Mouse (Mus musculus): ENCODE measurements around the gene Arhgef28.

DNA sequence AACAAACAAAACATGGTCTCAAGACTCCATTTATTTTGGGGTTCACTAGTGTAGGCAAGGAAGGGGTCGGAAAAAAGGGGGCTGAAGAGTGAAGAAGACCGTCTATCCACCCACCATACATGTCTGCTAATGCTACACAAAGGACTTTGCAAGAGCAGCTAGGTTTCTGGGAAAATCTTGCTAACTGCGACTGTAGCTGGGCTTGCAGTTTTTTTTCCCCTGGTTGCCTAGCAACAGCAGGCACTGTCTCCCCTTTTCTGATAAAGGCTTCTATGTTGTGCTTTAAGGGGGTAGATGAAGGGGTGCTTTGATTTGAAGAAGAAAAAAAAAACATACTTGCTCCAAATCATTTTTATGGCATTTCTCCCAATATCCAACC is 305.9 kb downstream of the Arhgef28 start:
- TF ChIP-seq CTCF (IDR thresholded peaks at IDR 0.05; ENCODE audit: borderline replicate concordance, insufficient read depth, low read depth, low read length) (no peak), POLR2A (IDR thresholded peaks at IDR 0.05; ENCODE audit: borderline replicate concordance, insufficient read depth, low read length) (no peak)
